Mouse (Mus musculus) erythroblast, embryonic 14.5 days (primary cell): ENCODE results near the gene Sdc3.

Experiments
- GATA1 ChIP-seq: IDR thresholded peaks from 2 replicates; pipeline ENCODE4 v1.6.1; 2012; ENCODE audit warnings: low read length, inconsistent platforms, mixed read lengths
- TAL1 ChIP-seq: IDR thresholded peaks from 3 replicates; pipeline ENCODE4 v1.6.1; 2012; ENCODE audit warnings: low read length, inconsistent platforms, mixed read lengths

DNA sequence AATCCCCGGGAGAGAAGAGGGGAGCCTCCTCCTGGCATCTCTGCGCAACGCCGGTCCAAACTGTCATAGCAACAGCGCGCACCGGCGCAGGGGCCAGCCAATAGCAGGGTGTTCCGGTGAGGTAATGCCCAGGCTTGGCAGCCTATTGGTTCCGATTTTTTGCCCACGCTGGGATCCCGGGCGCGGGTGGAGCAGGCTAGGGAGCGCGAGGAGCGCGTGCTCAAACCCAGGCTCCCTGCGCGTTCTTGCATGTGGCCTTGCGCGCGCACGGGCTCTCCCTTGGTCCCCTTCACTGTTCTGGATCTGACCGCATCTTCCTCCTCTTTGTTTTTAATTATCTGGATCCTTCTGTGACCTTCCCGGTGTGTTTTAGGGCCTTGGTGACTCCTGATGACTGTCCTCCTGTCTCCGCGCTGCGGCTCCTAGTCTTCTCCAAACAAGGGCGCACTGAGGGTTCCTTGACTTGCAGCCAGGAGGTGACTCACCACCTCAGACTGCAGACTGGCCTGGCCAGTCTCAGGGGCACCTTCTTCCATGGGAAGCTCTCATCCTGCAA lies 69.4 kb downstream of the Sdc3 start:
- TF ChIP-seq GATA1 = no peak
- no peak for TF ChIP-seq TAL1
